ENCODE assay signal across 9 mouse cellular contexts in the genomic region with DNA sequence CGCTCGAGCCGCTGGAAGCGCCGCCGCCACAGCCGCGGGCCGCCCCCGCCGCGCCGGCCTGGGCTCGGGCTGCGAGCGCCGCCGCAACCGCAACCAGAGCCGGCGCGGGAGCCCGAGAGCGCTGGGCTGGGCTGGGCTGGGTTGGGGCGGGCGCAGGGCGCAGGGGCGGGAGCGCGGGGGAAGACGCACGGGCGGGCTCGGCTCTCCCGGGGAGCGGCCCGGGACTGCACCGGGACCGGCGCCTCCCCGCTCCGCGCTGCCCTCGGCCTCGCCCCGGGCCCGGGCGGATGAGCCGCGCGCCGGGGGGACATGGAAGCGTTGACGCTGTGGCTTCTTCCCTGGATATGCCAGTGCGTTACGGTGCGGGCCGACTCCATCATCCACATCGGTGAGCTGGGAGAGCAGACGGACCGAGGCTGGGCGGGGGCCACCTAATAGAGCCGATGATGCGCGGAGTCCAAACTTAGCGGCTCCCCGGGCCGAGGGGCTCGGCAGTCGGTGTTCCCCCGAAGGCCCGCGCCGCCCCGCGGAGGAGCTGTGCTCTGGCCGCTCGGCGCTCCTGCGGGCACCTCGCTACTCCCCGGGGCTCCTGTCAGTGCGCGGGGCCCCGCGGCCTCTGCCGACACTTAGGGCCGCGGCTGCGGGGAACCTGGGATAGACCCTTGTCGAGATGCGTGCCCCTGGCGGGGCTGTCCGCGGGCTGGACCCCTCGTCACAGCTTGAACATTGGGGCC. TPM values are rescaled to one million over a fixed set of nuclear protein-coding genes. Genes with fewer than 3 reads are reported as not detected.
DNase-seq lines count a peak whose midpoint lies in the region; ATAC-seq and TF ChIP-seq lines count a peak whose summit lies in the region.
"Had no signal": no experiment of that assay in that cellular context is flagged by ENCODE, and none has a peak within 500 bp of the region (broad histone marks: within the 10 kb centered on the region; RNA-seq: fewer than 3 reads in every experiment).

Gene Grid1 (plus strand): TSS at position 190 of the 734 bp plus-strand sequence.

- peak; percentile 15; the same call in 1 of the 2 replicates for ATAC-seq in heart, embryonic 13.5 days (ENCODE audit: extremely low read depth, insufficient number of reproducible peaks, low FRiP score, low TSS enrichment)
- peak; percentile 42; the same call in 1 of the 2 replicates for ATAC-seq in intestine, postnatal 0 days
- ATAC-seq in limb, embryonic 15.5 days (ENCODE audit: insufficient number of reproducible peaks, low FRiP score, low TSS enrichment, low read depth), result 0 out of 2 replicates have a peak, but pooled peaks have one; percentile 27
- no peak for ATAC-seq in erythroid progenitor cell, adult 5-6 weeks (replicated peaks; ENCODE audit: low FRiP score, poor library complexity, severe bottlenecking)
- ATAC-seq: Patski had no signal

- H3K4me1 ChIP-seq in heart, embryonic 13.5 days, result peaks cover 33% of the 10 kb centered on the region
- H3K4me1 ChIP-seq in embryonic fibroblast, embryonic 13.5 days (ENCODE audit: control insufficient read depth, insufficient read depth, low read length), result no peaks in the 10 kb centered on the region
- no peaks in the 10 kb centered on the region for H3K4me1 ChIP-seq in intestine, postnatal 0 days (replicated peaks; ENCODE audit: control insufficient read depth, insufficient read depth, low read length)
- peaks cover 35% of the 10 kb centered on the region for H3K4me1 ChIP-seq in limb, embryonic 15.5 days

- H3K4me3 ChIP-seq in heart, embryonic 13.5 days, result peak within 1 kb of the TSS; percentile 63
- peak within 1 kb of the TSS; percentile 26 for H3K4me3 ChIP-seq in embryonic fibroblast, embryonic 13.5 days (ENCODE audit: insufficient read depth, low read length)
- peak within 1 kb of the TSS; percentile 44 for H3K4me3 ChIP-seq in intestine, postnatal 0 days (ENCODE audit: low read depth, low read length)
- peak within 1 kb of the TSS; percentile 53 for H3K4me3 ChIP-seq in limb, embryonic 15.5 days

- intact Hi-C loops in heart, postnatal 25 days (cut with DNase I), result loop anchor here (10.0 kb wide), 1 partner anchor 1955 kb away; no protein-coding TSS in a partner anchor

- H3K27ac ChIP-seq in heart, embryonic 13.5 days (replicated peaks), result no peak within 1 kb of the TSS
- no peak within 1 kb of the TSS for H3K27ac ChIP-seq in embryonic fibroblast, embryonic 13.5 days (ENCODE audit: insufficient read depth, low read length)
- no peak within 1 kb of the TSS for H3K27ac ChIP-seq in intestine, postnatal 0 days (ENCODE audit: low read depth, low read length)
- no peak within 1 kb of the TSS for H3K27ac ChIP-seq in limb, embryonic 15.5 days

- WGBS in heart, embryonic 13.5 days, result under 1% methylated on average over 63 of the region's 96 CpGs
- 0% methylated on average over 64 of the region's 96 CpGs for WGBS in intestine, postnatal 0 days
- under 1% methylated on average over 86 of the region's 96 CpGs for WGBS in limb, embryonic 15.5 days

- no peak for TF ChIP-seq CTCF in embryonic fibroblast, embryonic 13.5 days (IDR thresholded peaks at IDR 0.05; ENCODE audit: borderline replicate concordance, insufficient read depth, low read length)
- TF ChIP-seq CTCF in intestine, postnatal 0 days (IDR thresholded peaks at IDR 0.05; ENCODE audit: low read depth), result no peak

- no peaks in the 10 kb centered on the region for H3K9me3 ChIP-seq in heart, embryonic 13.5 days
- no peaks in the 10 kb centered on the region for H3K9me3 ChIP-seq in intestine, postnatal 0 days (ENCODE audit: control insufficient read depth)
- H3K9me3 ChIP-seq in limb, embryonic 15.5 days, result no peaks in the 10 kb centered on the region

- TF ChIP-seq POLR2A in embryonic fibroblast, embryonic 13.5 days (IDR thresholded peaks at IDR 0.05; ENCODE audit: low read depth, low read length), result no peak

- peak within 1 kb of the TSS; percentile 73 for H3K9ac ChIP-seq in heart, embryonic 13.5 days
- no peak within 1 kb of the TSS for H3K9ac ChIP-seq in intestine, postnatal 0 days (ENCODE audit: low read depth, low read length)
- H3K9ac ChIP-seq in limb, embryonic 15.5 days, result peak within 1 kb of the TSS; percentile 31; the same call in 1 of the 2 replicates

- H3K27me3 ChIP-seq in heart, embryonic 13.5 days (replicated peaks), result peaks cover 98% of the 10 kb centered on the region
- peaks cover 81% of the 10 kb centered on the region for H3K27me3 ChIP-seq in intestine, postnatal 0 days (replicated peaks; ENCODE audit: control insufficient read depth, insufficient read depth, low read length)
- H3K27me3 ChIP-seq in limb, embryonic 15.5 days, result peaks cover 96% of the 10 kb centered on the region

- H3K36me3 ChIP-seq in heart, embryonic 13.5 days, result no peaks in the 10 kb centered on the region
- H3K36me3 ChIP-seq in intestine, postnatal 0 days (ENCODE audit: control insufficient read depth, insufficient read depth), result no peaks in the 10 kb centered on the region
- H3K36me3 ChIP-seq in limb, embryonic 15.5 days, result no peaks in the 10 kb centered on the region

- no peak for DNase-seq in heart, postnatal 25 days (ENCODE audit: low spot score)
- DNase-seq in ZHBTc4 (ENCODE audit: low read depth, low spot score), result peak; percentile 67
- DNase-seq in right cerebral cortex, postnatal 4 days, result peak; percentile 59

- H3K4me2 ChIP-seq in heart, embryonic 13.5 days, result peak within 1 kb of the TSS; percentile 81
- peak within 1 kb of the TSS; percentile 79 for H3K4me2 ChIP-seq in intestine, postnatal 0 days (replicated peaks; ENCODE audit: low read depth)
- H3K4me2 ChIP-seq in limb, embryonic 15.5 days, result peak within 1 kb of the TSS; percentile 92

RNA-seq across cellular contexts. Expression of gene Grid1, which starts in this region (rescaled TPM):
- polyA plus RNA-seq in heart, embryonic 13.5 days (2015; fragmentation: Nextera tagmentation; extraction: Ambion mirVana), result 0.11 and 0.55 TPM in 2 replicates
- not detected for total RNA-seq in heart, postnatal 25 days (2021)
- polyA plus RNA-seq in embryonic fibroblast, embryonic 13.5 days (2011; ENCODE audit: insufficient read length, low read depth, missing spikeins), result not detected in 2 replicates
- polyA plus RNA-seq in intestine, postnatal 0 days (2015; fragmentation: Nextera tagmentation; extraction: Ambion mirVana), result 0.12 TPM in 2 replicates
- polyA plus RNA-seq in limb, embryonic 15.5 days (2015; fragmentation: Nextera tagmentation; extraction: Ambion mirVana), result 0.45 and 0.51 TPM in 2 replicates
- total RNA-seq in erythroid progenitor cell, adult 5-6 weeks (2015; ENCODE audit: low replicate concordance), result not detected in 2 replicates
- total RNA-seq in erythroid progenitor cell, adult 5-6 weeks (2017; ENCODE audit: low replicate concordance), result 0.64 TPM in 1 of 2 replicates, not detected in the other
- polyA plus RNA-seq: Patski had no signal

Comparison
In these comparisons a context has a peak if more than half of its experiments do, and no peak if none do; other contexts are left out.
1. Peak in ATAC-seq, H3K4me3 ChIP-seq, H3K9ac ChIP-seq and H3K4me2 ChIP-seq in heart, embryonic 13.5 days; RNA of the gene not detected or under 1 TPM.
2. Peak in ATAC-seq, H3K4me3 ChIP-seq and H3K4me2 ChIP-seq in intestine, postnatal 0 days; RNA of the gene not detected or under 1 TPM.
3. Peak in ATAC-seq, H3K4me3 ChIP-seq, H3K9ac ChIP-seq and H3K4me2 ChIP-seq in limb, embryonic 15.5 days; RNA of the gene not detected or under 1 TPM.